Mouse (Mus musculus) kidney, embryonic 15.5 days (tissue): ENCODE data around the gene Zfand3. TPM values are rescaled to one million over a fixed set of nuclear protein-coding genes. Genes with fewer than 3 reads are reported as not detected.
A peak's percentile ranks its signal among the peaks of the same experiment; 100 is the strongest.

ENCODE experiments used
- ATAC-seq: fragments of 200-750 bp; cut with Nextera tagmentation; replicated peaks from 2 replicates; pipeline ENCODE4 v1.8.0; 2017; ENCODE audit warnings: moderate TSS enrichment; ENCODE audit not compliant: low FRiP score
- H3K27ac ChIP-seq: fragments of 300-500 bp; sonication (generic); 2 replicates; pipeline ENCODE4 v1.5.1; 2015; ENCODE audit warnings: mild to moderate bottlenecking, inconsistent platforms
- H3K27me3 ChIP-seq: fragments of 300-500 bp; sonication (generic); 2 replicates; pipeline ENCODE4 v1.6.1; 2015; ENCODE audit warnings: inconsistent platforms
- H3K36me3 ChIP-seq: fragments of 300-500 bp; sonication (generic); 2 replicates; pipeline ENCODE4 v1.6.1; 2015; ENCODE audit warnings: inconsistent platforms
- H3K4me1 ChIP-seq: fragments of 300-500 bp; sonication (generic); 2 replicates; pipeline ENCODE4 v1.6.1; 2015; ENCODE audit warnings: inconsistent platforms
- H3K4me2 ChIP-seq: fragments of 300-500 bp; sonication (generic); 2 replicates; pipeline ENCODE4 v1.6.1; 2015; ENCODE audit warnings: moderate library complexity, mild to moderate bottlenecking, inconsistent platforms
- H3K4me3 ChIP-seq: fragments of 300-500 bp; sonication (generic); replicated peaks from 2 replicates; pipeline ENCODE4 v1.5.1; 2015; ENCODE audit warnings: mild to moderate bottlenecking, inconsistent platforms
- H3K9ac ChIP-seq: fragments of 300-500 bp; sonication (generic); 2 replicates; pipeline ENCODE4 v1.6.1; 2015; ENCODE audit warnings: mild to moderate bottlenecking, inconsistent platforms
- H3K9me3 ChIP-seq: fragments of 300-500 bp; sonication (generic); replicated peaks from 2 replicates; pipeline ENCODE4 v1.6.1; 2016; ENCODE audit warnings: inconsistent platforms
- WGBS: fragments of 180-500 bp; shearing (Covaris S2); methylation state at CpG from one replicate; pipeline ENCODE4 v1.1.7; 2015; ENCODE audit warnings: mixed read lengths; 5-methylcytosine and 5-hydroxymethylcytosine counted together
- polyA plus RNA-seq: library from polyadenylated mRNA; unstranded; fragments of >200 nt; fragmentation: Nextera tagmentation; extraction: Ambion mirVana; gene quantifications from 2 replicates; pipeline ENCODE4 v1.2.1, GENCODE M21; 2015

Gene Zfand3
- polyA plus RNA-seq, 1 experiment from 2014 or later = 53.0 TPM

- Histone ChIP-seq H3K27ac (0 out of 2 replicates have a peak overlapping the region, but pooled peaks have one; percentile 18), H3K4me1 (peaks cover 89% of the 10 kb centered on the region), H3K9ac (no peak overlapping the region), H3K9me3 (no peaks in the 10 kb centered on the region), H3K4me2 (no peak overlapping the region), H3K4me3 (no peak overlapping the region), H3K36me3 (peaks cover 5% of the 10 kb centered on the region; the same call in 1 of the 2 replicates), H3K27me3 (no peaks in the 10 kb centered on the region)
- no peak for ATAC-seq
- 76% methylated on average over 4 of the region's 4 CpGs for WGBS
Measured at GRCm38 (mm10) chr17:30200283-30200682, 195.8 kb downstream of the Zfand3 start.

- whole genome bisulfite sequencing = 91% methylated on average over 17 of the region's 17 CpGs
- H3K27me3 ChIP-seq = no peaks in the 10 kb centered on the region
- H3K27ac ChIP-seq = no peak overlapping the region
- H3K9ac ChIP-seq = no peak overlapping the region
- no peaks in the 10 kb centered on the region for H3K9me3 ChIP-seq
- H3K4me3 ChIP-seq = no peak overlapping the region
- no peak for ATAC-seq
- H3K36me3 ChIP-seq = peaks cover 30% of the 10 kb centered on the region
- H3K4me2 ChIP-seq = no peak overlapping the region
- H3K4me1 ChIP-seq = peaks cover 55% of the 10 kb centered on the region
Measured at GRCm38 (mm10) chr17:30205062-30205825, 200.7 kb downstream of the Zfand3 start.

GRCm38 (mm10) chr17:30210262-30210661, 205.7 kb downstream of the Zfand3 start:
- H3K36me3 ChIP-seq = peaks cover 51% of the 10 kb centered on the region
- no peaks in the 10 kb centered on the region for H3K27me3 ChIP-seq
- ATAC-seq = no peak
- peaks cover 19% of the 10 kb centered on the region for H3K4me1 ChIP-seq
- H3K4me2 ChIP-seq = no peak overlapping the region
- 95% methylated on average over 8 of the region's 8 CpGs for WGBS
- H3K4me3 ChIP-seq = no peak overlapping the region
- H3K9me3 ChIP-seq = no peaks in the 10 kb centered on the region
- no peak overlapping the region for H3K27ac ChIP-seq
- H3K9ac ChIP-seq = no peak overlapping the region

DNA sequence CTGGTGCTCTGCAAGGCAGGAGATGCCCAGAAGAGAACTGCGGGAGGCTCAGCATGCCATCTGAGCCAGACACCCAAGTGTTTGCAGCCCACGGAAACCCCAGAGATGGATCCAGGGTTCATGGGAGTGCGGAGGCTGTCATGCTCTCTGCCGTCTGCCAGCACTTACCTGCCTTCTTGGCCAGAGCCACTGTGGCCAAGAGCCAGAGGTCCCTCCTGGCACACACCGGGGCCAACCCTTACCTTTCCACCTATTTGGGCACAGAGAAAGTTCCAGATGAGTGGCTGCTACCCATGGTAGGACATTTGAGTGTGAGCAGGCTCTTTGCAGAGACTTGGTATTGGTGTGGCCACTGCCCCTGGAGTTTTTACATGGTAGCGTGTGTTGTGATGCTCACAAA, 206.4 kb downstream of the Zfand3 start:
- no peaks in the 10 kb centered on the region for H3K9me3 ChIP-seq
- H3K27me3 ChIP-seq = no peaks in the 10 kb centered on the region
- no peak overlapping the region for H3K27ac ChIP-seq
- ATAC-seq = no peak
- H3K9ac ChIP-seq = no peak overlapping the region
- H3K4me2 ChIP-seq = no peak overlapping the region
- peaks cover 18% of the 10 kb centered on the region for H3K4me1 ChIP-seq
- no peak overlapping the region for H3K4me3 ChIP-seq
- H3K36me3 ChIP-seq = peaks cover 51% of the 10 kb centered on the region
- WGBS = 93% methylated on average over 6 of the region's 6 CpGs

DNA sequence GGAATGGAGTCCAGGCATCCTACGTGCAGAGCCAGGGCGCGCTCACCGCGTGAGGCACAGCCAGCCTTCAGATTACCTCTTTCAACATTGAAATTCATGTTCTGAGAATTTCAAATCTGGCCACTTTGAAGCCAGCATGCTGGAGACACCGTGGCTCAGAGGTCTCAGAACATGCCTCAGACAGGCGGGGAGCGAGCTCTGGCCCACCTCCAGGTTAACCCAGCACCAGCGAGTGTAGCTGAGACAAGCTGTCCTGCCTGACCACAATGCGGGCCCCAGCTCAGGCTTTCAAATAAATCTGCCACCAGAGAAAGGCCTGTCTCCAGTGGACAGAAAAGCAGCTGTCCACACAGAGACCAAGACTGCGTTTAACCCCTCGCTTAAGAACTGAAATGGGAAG, 208.1 kb downstream of the Zfand3 start:
- Histone ChIP-seq H3K36me3 (peaks cover 47% of the 10 kb centered on the region), H3K4me1 (peaks cover 9% of the 10 kb centered on the region), H3K27me3 (no peaks in the 10 kb centered on the region), H3K4me2 (no peak overlapping the region), H3K9ac (no peak overlapping the region), H3K9me3 (no peaks in the 10 kb centered on the region), H3K27ac (no peak overlapping the region; the same call in 1 of the 2 replicates), H3K4me3 (no peak overlapping the region)
- no peak for ATAC-seq
- 62% methylated on average over 12 of the region's 12 CpGs for WGBS

DNA sequence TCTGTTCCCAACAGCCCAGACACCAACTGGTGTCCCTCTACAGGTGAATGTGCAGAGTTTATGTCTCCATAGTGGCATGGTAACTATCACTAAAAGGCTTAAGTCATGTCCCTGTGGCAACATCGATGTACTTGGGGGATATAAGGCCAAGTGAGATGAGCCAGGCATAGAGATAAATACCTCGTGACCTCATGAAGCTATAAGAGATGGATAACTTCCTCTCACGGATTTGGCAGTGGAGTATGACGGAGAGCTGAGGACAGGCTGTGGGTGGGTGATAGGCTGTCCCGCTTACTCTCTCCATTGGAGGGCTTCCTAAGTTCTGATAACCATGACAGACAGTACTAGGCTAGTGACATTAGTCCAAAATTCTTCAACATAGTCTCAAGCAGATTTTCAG, 208.8 kb downstream of the Zfand3 start:
- WGBS = 83% methylated on average over 5 of the region's 5 CpGs
- Histone ChIP-seq H3K4me2 (no peak overlapping the region), H3K4me1 (peaks cover 9% of the 10 kb centered on the region), H3K4me3 (no peak overlapping the region), H3K9me3 (no peaks in the 10 kb centered on the region), H3K36me3 (peaks cover 43% of the 10 kb centered on the region), H3K27ac (no peak overlapping the region), H3K9ac (no peak overlapping the region), H3K27me3 (no peaks in the 10 kb centered on the region)
- ATAC-seq = no peak

GRCm38 (mm10) chr17:30214393-30214792, 209.9 kb downstream of the Zfand3 start:
- ATAC-seq = no peak
- 77% methylated on average over 6 of the region's 6 CpGs for WGBS

DNA sequence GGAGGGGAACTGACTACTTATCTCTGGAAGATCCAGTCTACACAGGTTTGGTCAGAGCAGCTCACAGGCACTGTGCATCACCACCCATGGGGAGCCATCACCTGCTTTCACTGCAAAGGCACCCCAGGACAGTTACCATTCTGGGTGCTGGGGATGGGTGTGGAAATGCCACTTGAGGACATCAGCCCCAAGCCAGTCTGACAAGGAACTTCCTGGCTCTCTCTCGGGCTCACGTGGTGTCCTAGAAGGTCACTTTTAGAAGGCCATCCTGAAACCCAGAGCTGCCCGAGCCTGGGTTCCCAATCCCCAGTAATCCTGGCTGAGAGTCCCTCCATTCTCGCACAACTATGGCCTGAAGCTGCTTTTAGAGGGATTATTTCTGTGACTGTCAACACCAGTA, 211.2 kb downstream of the Zfand3 start:
- H3K4me3 ChIP-seq = no peak overlapping the region
- no peak overlapping the region for H3K4me2 ChIP-seq
- 56% methylated on average over 4 of the region's 4 CpGs for WGBS
- H3K36me3 ChIP-seq = peaks cover 24% of the 10 kb centered on the region
- ATAC-seq = no peak
- H3K9ac ChIP-seq = no peak overlapping the region
- H3K9me3 ChIP-seq = no peaks in the 10 kb centered on the region
- H3K27me3 ChIP-seq = no peaks in the 10 kb centered on the region
- H3K27ac ChIP-seq = no peak overlapping the region
- peaks cover 9% of the 10 kb centered on the region for H3K4me1 ChIP-seq

More at GRCm38 (mm10) chr17:30214393-30214792, 209.9 kb downstream of the Zfand3 start:
- Histone ChIP-seq H3K27ac (no peak overlapping the region), H3K4me3 (no peak overlapping the region), H3K4me2 (no peak overlapping the region), H3K4me1 (peaks cover 9% of the 10 kb centered on the region), H3K36me3 (peaks cover 37% of the 10 kb centered on the region), H3K9me3 (no peaks in the 10 kb centered on the region), H3K9ac (no peak overlapping the region), H3K27me3 (no peaks in the 10 kb centered on the region)

DNA sequence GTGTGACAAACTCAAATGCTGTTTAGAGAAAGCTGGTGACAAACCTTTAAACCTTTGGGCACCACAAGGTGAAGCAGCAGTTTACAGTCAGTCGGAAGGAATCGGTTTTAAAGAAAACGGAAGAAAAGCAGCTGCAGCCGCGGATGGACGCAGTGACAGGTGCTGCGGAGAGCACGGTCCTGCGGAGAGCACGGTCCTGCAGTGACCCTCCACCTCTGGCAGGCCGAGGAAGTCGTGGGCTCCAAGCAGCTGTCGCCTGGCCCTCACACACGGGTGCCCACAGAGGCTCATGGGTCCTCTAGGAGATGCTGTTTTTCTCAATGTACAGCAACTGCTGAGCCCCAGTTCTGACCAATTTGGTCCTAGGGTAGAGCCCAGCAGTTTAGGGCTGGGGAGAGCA, 217.1 kb downstream of the Zfand3 start:
- H3K4me2 ChIP-seq = no peak overlapping the region
- no peak overlapping the region for H3K9ac ChIP-seq
- ATAC-seq = no peak
- no peak overlapping the region for H3K27ac ChIP-seq
- H3K4me1 ChIP-seq = peaks cover 23% of the 10 kb centered on the region
- WGBS = 65% methylated on average over 14 of the region's 14 CpGs
- H3K36me3 ChIP-seq = 0 out of 2 replicates have a peak, but pooled peaks cover 7% of the 10 kb centered on the region
- H3K4me3 ChIP-seq = no peak overlapping the region
- H3K27me3 ChIP-seq = no peaks in the 10 kb centered on the region
- H3K9me3 ChIP-seq = no peaks in the 10 kb centered on the region

- 57% methylated on average over 11 of the region's 11 CpGs for WGBS
- H3K27ac ChIP-seq = no peak overlapping the region
- no peaks in the 10 kb centered on the region for H3K9me3 ChIP-seq
- no peak overlapping the region for H3K9ac ChIP-seq
- no peak for ATAC-seq
- H3K27me3 ChIP-seq = no peaks in the 10 kb centered on the region
- peaks cover 23% of the 10 kb centered on the region for H3K4me1 ChIP-seq
- 0 out of 2 replicates have a peak, but pooled peaks cover 7% of the 10 kb centered on the region for H3K36me3 ChIP-seq
- no peak overlapping the region for H3K4me2 ChIP-seq
- H3K4me3 ChIP-seq = no peak overlapping the region
Measured at GRCm38 (mm10) chr17:30222361-30222760, 217.8 kb downstream of the Zfand3 start.

- Histone ChIP-seq H3K9me3 (no peaks in the 10 kb centered on the region), H3K36me3 (0 out of 2 replicates have a peak, but pooled peaks cover 6% of the 10 kb centered on the region), H3K4me3 (no peak overlapping the region), H3K9ac (no peak overlapping the region), H3K27ac (no peak overlapping the region), H3K4me2 (no peak overlapping the region), H3K27me3 (no peaks in the 10 kb centered on the region), H3K4me1 (peaks cover 23% of the 10 kb centered on the region)
- 38% methylated on average over 12 of the region's 12 CpGs for WGBS
- ATAC-seq = no peak
Measured at GRCm38 (mm10) chr17:30222837-30223236, 218.3 kb downstream of the Zfand3 start.

DNA sequence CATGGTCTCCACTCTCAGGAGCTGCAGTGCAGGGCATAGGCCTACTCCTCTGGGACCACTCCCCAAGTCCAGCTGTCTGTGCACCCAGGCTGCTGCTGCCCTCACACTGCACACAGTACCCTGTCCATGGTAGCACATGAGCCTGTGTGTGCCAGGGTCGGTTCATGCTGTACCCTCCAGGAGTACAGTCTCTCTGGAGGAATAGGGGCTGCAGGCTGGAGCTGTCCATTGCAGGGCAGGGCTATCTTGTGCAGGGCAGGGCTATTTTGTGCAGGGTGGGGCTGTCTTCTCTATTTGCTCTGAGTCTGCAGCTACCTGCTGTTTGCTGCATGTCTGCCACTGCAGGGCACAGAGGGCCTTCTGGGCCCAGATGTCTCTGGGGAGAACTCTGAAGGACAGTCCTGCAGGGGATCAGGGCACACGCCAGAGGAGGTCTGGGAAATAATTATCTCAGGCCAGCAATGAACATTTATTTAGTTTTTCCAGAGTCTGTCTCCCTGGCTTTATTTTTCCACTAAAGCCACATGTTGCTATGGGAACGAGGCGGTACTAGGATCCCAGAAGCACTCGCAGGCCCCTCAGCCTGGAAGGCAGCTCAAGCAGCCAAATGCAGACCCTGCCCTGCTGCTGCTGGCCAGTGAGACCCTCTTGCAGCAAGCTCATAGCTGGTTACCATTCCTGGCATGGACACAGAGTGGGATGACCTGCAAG, 220.7 kb downstream of the Zfand3 start:
- Histone ChIP-seq H3K4me3 (no peak overlapping the region), H3K4me1 (peaks cover 30% of the 10 kb centered on the region), H3K27me3 (no peaks in the 10 kb centered on the region), H3K27ac (no peak overlapping the region), H3K36me3 (no peaks in the 10 kb centered on the region), H3K9ac (no peak overlapping the region), H3K4me2 (no peak overlapping the region), H3K9me3 (no peaks in the 10 kb centered on the region)
- no peak for ATAC-seq
- WGBS = 59% methylated on average over 5 of the region's 5 CpGs
